9 mouse cellular contexts compared by ENCODE assay signal in genomic region chr9:56926025-56926360, GRCm38 (mm10). TPM values are rescaled to one million over a fixed set of nuclear protein-coding genes. Genes with fewer than 3 reads are reported as not detected.
DNase-seq lines count a peak whose midpoint lies in the region; ATAC-seq lines count a peak whose summit lies in the region.
"Had no signal": no experiment of that assay in that cellular context is flagged by ENCODE, and none has a peak within 500 bp of the region (broad histone marks: within the 10 kb centered on the region; RNA-seq: fewer than 3 reads in every experiment).

No protein-coding gene starts in this region.

- peak overlapping the region; percentile 80 for H3K4me2 ChIP-seq in heart, embryonic 12.5 days
- H3K4me2 ChIP-seq in midbrain, embryonic 11.5 days = no peak overlapping the region
- no peak overlapping the region for H3K4me2 ChIP-seq in midbrain, embryonic 13.5 days (replicated peaks)
- H3K4me2 ChIP-seq in limb, embryonic 11.5 days (ENCODE audit: low read depth, severe bottlenecking) = peak overlapping the region; percentile 90; the same call in 1 of the 2 replicates
- peak overlapping the region; percentile 89 for H3K4me2 ChIP-seq in stomach, embryonic 14.5 days (replicated peaks; ENCODE audit: low read depth, low read length)

- H3K4me3 ChIP-seq in heart, embryonic 12.5 days = peak overlapping the region; percentile 63
- no peak overlapping the region for H3K4me3 ChIP-seq in midbrain, embryonic 11.5 days (ENCODE audit: low read depth, low read length)
- H3K4me3 ChIP-seq in midbrain, embryonic 13.5 days (replicated peaks) = no peak overlapping the region
- H3K4me3 ChIP-seq in limb, embryonic 11.5 days (ENCODE audit: low read depth, low read length) = no peak overlapping the region
- H3K4me3 ChIP-seq in stomach, embryonic 14.5 days (ENCODE audit: low read depth, low read length) = peak overlapping the region; percentile 66; the same call in 1 of the 2 replicates

- peak overlapping the region; percentile 93; the same call in 1 of the 2 replicates for H3K27ac ChIP-seq in heart, embryonic 12.5 days (ENCODE audit: poor library complexity, severe bottlenecking)
- H3K27ac ChIP-seq in midbrain, embryonic 11.5 days (ENCODE audit: low read depth, low read length) = no peak overlapping the region
- H3K27ac ChIP-seq in midbrain, embryonic 13.5 days = no peak overlapping the region
- no peak overlapping the region for H3K27ac ChIP-seq in limb, embryonic 11.5 days (replicated peaks; ENCODE audit: low read depth, low read length)
- no peak overlapping the region for H3K27ac ChIP-seq in stomach, embryonic 14.5 days (ENCODE audit: low read length)

- peaks cover 49% of the 10 kb centered on the region for H3K4me1 ChIP-seq in heart, embryonic 12.5 days (replicated peaks)
- H3K4me1 ChIP-seq in midbrain, embryonic 11.5 days (ENCODE audit: control insufficient read depth, insufficient read depth, low read length) = peaks cover 26% of the 10 kb centered on the region
- peaks cover 57% of the 10 kb centered on the region for H3K4me1 ChIP-seq in midbrain, embryonic 13.5 days (replicated peaks)
- peaks cover 30% of the 10 kb centered on the region for H3K4me1 ChIP-seq in limb, embryonic 11.5 days (ENCODE audit: control insufficient read depth, insufficient read depth, low read length)
- peaks cover 44% of the 10 kb centered on the region for H3K4me1 ChIP-seq in stomach, embryonic 14.5 days (ENCODE audit: control insufficient read depth, insufficient read depth, low read length)

- no peak for DNase-seq in heart, postnatal 14 days
- DNase-seq in midbrain, embryonic 11.5 days (ENCODE audit: low spot score, missing footprints) = peak; percentile 56
- no peak for DNase-seq in limb, embryonic 11.5 days (ENCODE audit: low spot score)
- no peak for DNase-seq in adrenal gland, adult 18-20 months (ENCODE audit: low spot score in 2 of 2)
- DNase-seq in frontal cortex, postnatal 36 days (ENCODE audit: low spot score in 2 of 2) = no peak
- DNase-seq: gastrocnemius, postnatal 25 days had no signal

- peaks cover 24% of the 10 kb centered on the region for H3K36me3 ChIP-seq in heart, embryonic 12.5 days
- H3K36me3 ChIP-seq in midbrain, embryonic 11.5 days (ENCODE audit: control insufficient read depth, insufficient read depth, low read length) = peaks cover 2% of the 10 kb centered on the region; the same call in 1 of the 2 replicates
- peaks cover 4% of the 10 kb centered on the region for H3K36me3 ChIP-seq in midbrain, embryonic 13.5 days
- H3K36me3 ChIP-seq in limb, embryonic 11.5 days (ENCODE audit: control insufficient read depth, insufficient read depth, low read length) = peaks cover 4% of the 10 kb centered on the region; the same call in 1 of the 2 replicates
- H3K36me3 ChIP-seq in stomach, embryonic 14.5 days (ENCODE audit: control insufficient read depth, insufficient read depth, low read length) = peaks cover 9% of the 10 kb centered on the region

- no peaks in the 10 kb centered on the region for H3K27me3 ChIP-seq in heart, embryonic 12.5 days (replicated peaks)
- no peaks in the 10 kb centered on the region for H3K27me3 ChIP-seq in midbrain, embryonic 11.5 days (ENCODE audit: control insufficient read depth, insufficient read depth, low read length)
- peaks cover 18% of the 10 kb centered on the region for H3K27me3 ChIP-seq in midbrain, embryonic 13.5 days
- H3K27me3 ChIP-seq in limb, embryonic 11.5 days (ENCODE audit: control insufficient read depth, insufficient read depth, low read length) = no peaks in the 10 kb centered on the region
- H3K27me3 ChIP-seq in stomach, embryonic 14.5 days (ENCODE audit: control insufficient read depth, insufficient read depth, low read length) = no peaks in the 10 kb centered on the region

- no peaks in the 10 kb centered on the region for H3K9me3 ChIP-seq in heart, embryonic 12.5 days (replicated peaks)
- H3K9me3 ChIP-seq in midbrain, embryonic 11.5 days (ENCODE audit: control insufficient read depth, low read length) = no peaks in the 10 kb centered on the region; the same call in 1 of the 2 replicates
- H3K9me3 ChIP-seq in midbrain, embryonic 13.5 days = no peaks in the 10 kb centered on the region
- no peaks in the 10 kb centered on the region for H3K9me3 ChIP-seq in limb, embryonic 11.5 days (ENCODE audit: control insufficient read depth, low read length)
- no peaks in the 10 kb centered on the region for H3K9me3 ChIP-seq in stomach, embryonic 14.5 days (ENCODE audit: control insufficient read depth, low read depth, low read length)

- WGBS in heart, embryonic 12.5 days = 95% methylated on average over 10 of the region's 10 CpGs
- 92% methylated on average over 10 of the region's 10 CpGs for WGBS in midbrain, embryonic 11.5 days
- WGBS in midbrain, embryonic 13.5 days = 97% methylated on average over 10 of the region's 10 CpGs
- WGBS in limb, embryonic 11.5 days = 96% methylated on average over 10 of the region's 10 CpGs
- 98% methylated on average over 10 of the region's 10 CpGs for WGBS in stomach, embryonic 14.5 days

- H3K9ac ChIP-seq in heart, embryonic 12.5 days = peak overlapping the region; percentile 42; the same call in 1 of the 2 replicates
- no peak overlapping the region for H3K9ac ChIP-seq in midbrain, embryonic 11.5 days (ENCODE audit: low read length)
- no peak overlapping the region for H3K9ac ChIP-seq in midbrain, embryonic 13.5 days (replicated peaks)
- no peak overlapping the region for H3K9ac ChIP-seq in limb, embryonic 11.5 days (ENCODE audit: low read length)
- no peak overlapping the region for H3K9ac ChIP-seq in stomach, embryonic 14.5 days (replicated peaks; ENCODE audit: low read depth, low read length)

- ATAC-seq in heart, embryonic 12.5 days (ENCODE audit: insufficient number of reproducible peaks, low FRiP score) = no peak
- ATAC-seq in midbrain, embryonic 11.5 days (ENCODE audit: low FRiP score) = no peak
- no peak for ATAC-seq in midbrain, embryonic 13.5 days
- no peak for ATAC-seq in limb, embryonic 11.5 days (ENCODE audit: insufficient number of reproducible peaks, low FRiP score, low TSS enrichment, low read depth)
- no peak for ATAC-seq in stomach, embryonic 14.5 days (ENCODE audit: insufficient number of reproducible peaks, insufficient read depth, low FRiP score, low read depth)

- intact Hi-C loops in heart, postnatal 14 days (cut with DNase I) = loop anchor here (5.0 kb wide), 1 partner anchor 146 kb away; the partner anchor contains the start of gene Sin3a

RNA-seq across cellular contexts. Expression of gene Snx33, which starts 2.2 kb away (rescaled TPM):
- 10.2 and 10.5 TPM in 2 replicates for polyA plus RNA-seq in heart, embryonic 12.5 days (2016; fragmentation: Nextera tagmentation; extraction: Ambion mirVana)
- 10 to 100 TPM in 1 of 2 experiments, 1 to 10 TPM in 1; 9.9 to 11.7 TPM for total RNA-seq in heart, postnatal 14 days (2021)
- 4.8 and 4.9 TPM in 2 replicates for polyA plus RNA-seq in midbrain, embryonic 11.5 days (2014; fragmentation: Nextera tagmentation; extraction: Ambion mirVana)
- 2.8 and 3.1 TPM in 2 replicates for polyA plus RNA-seq in midbrain, embryonic 13.5 days (2015; fragmentation: Nextera tagmentation; extraction: Ambion mirVana)
- 7.8 and 10.1 TPM in 2 replicates for polyA plus RNA-seq in limb, embryonic 11.5 days (2014; fragmentation: Nextera tagmentation; extraction: Ambion mirVana)
- 8.8 and 9.5 TPM in 2 replicates for polyA plus RNA-seq in stomach, embryonic 14.5 days (2014; fragmentation: Nextera tagmentation; extraction: Ambion mirVana)
- total RNA-seq in adrenal gland, adult 18-20 months (2021) = 10 to 100 TPM; 20.9 to 25.6 TPM

RNA-seq across cellular contexts. Expression of gene Imp3, which starts 11.3 kb away (rescaled TPM):
- 58.2 and 65.0 TPM in 2 replicates for polyA plus RNA-seq in heart, embryonic 12.5 days (2016; fragmentation: Nextera tagmentation; extraction: Ambion mirVana)
- 10 to 100 TPM; 45.6 to 46.6 TPM for total RNA-seq in heart, postnatal 14 days (2021)
- 57.0 and 69.4 TPM in 2 replicates for polyA plus RNA-seq in midbrain, embryonic 11.5 days (2014; fragmentation: Nextera tagmentation; extraction: Ambion mirVana)
- polyA plus RNA-seq in midbrain, embryonic 13.5 days (2015; fragmentation: Nextera tagmentation; extraction: Ambion mirVana) = 69.4 and 73.3 TPM in 2 replicates
- 70.9 and 73.6 TPM in 2 replicates for polyA plus RNA-seq in limb, embryonic 11.5 days (2014; fragmentation: Nextera tagmentation; extraction: Ambion mirVana)
- polyA plus RNA-seq in stomach, embryonic 14.5 days (2014; fragmentation: Nextera tagmentation; extraction: Ambion mirVana) = 76.8 and 78.1 TPM in 2 replicates
- total RNA-seq in adrenal gland, adult 18-20 months (2021) = 10 to 100 TPM; 77.0 to 87.0 TPM

RNA-seq across cellular contexts. Expression of gene Snupn, which starts 24.7 kb away (rescaled TPM):
- 16.7 and 17.4 TPM in 2 replicates for polyA plus RNA-seq in heart, embryonic 12.5 days (2016; fragmentation: Nextera tagmentation; extraction: Ambion mirVana)
- total RNA-seq in heart, postnatal 14 days (2021) = 1 to 10 TPM; 8.9 to 9.9 TPM
- 28.1 and 28.4 TPM in 2 replicates for polyA plus RNA-seq in midbrain, embryonic 11.5 days (2014; fragmentation: Nextera tagmentation; extraction: Ambion mirVana)
- 27.8 and 30.5 TPM in 2 replicates for polyA plus RNA-seq in midbrain, embryonic 13.5 days (2015; fragmentation: Nextera tagmentation; extraction: Ambion mirVana)
- polyA plus RNA-seq in limb, embryonic 11.5 days (2014; fragmentation: Nextera tagmentation; extraction: Ambion mirVana) = 26.0 and 30.2 TPM in 2 replicates
- 19.5 and 21.9 TPM in 2 replicates for polyA plus RNA-seq in stomach, embryonic 14.5 days (2014; fragmentation: Nextera tagmentation; extraction: Ambion mirVana)
- 10 to 100 TPM; 14.4 to 15.2 TPM for total RNA-seq in adrenal gland, adult 18-20 months (2021)

Comparison
In these comparisons a context has a peak if more than half of its experiments do, and no peak if none do; other contexts are left out.
1. H3K4me2 ChIP-seq: peak in heart, embryonic 12.5 days (single experiment), limb, embryonic 11.5 days (single experiment) and stomach, embryonic 14.5 days (single experiment); none in midbrain, embryonic 11.5 days (single experiment) and midbrain, embryonic 13.5 days (single experiment).
2. H3K4me3 ChIP-seq: peak in heart, embryonic 12.5 days (single experiment) and stomach, embryonic 14.5 days (single experiment); none in midbrain, embryonic 11.5 days (single experiment), midbrain, embryonic 13.5 days (single experiment) and limb, embryonic 11.5 days (single experiment).